Mouse (Mus musculus) kidney, postnatal 25 days (tissue): ENCODE data around the gene Wdr89.
"Not testable (repeated sequence)": the region's sequence is repeated elsewhere in the genome, so short reads cannot be mapped to it uniquely, and the experiment has no call there.

Experiments used
- DNase-seq, 2 experiments: peaks; one replicate each; pipeline ENCODE4 v3.0.0; 2021; ENCODE audit warnings: mixed read lengths in 2 of 2

The Wdr89 gene

GRCm38 (mm10) chr12:75669258-75670106 is at the start of gene Wdr89:
TSS of gene Wdr89 (minus strand) at chr12:75669537.
- DNase-seq = peak; percentile 100

GRCm38 (mm10) chr12:75713596-75713995 is 44.3 kb upstream of the Wdr89 start:
- no peak for DNase-seq

- not testable (repeated sequence) for DNase-seq
Measured at GRCm38 (mm10) chr12:75712905-75713304, 43.6 kb upstream of the Wdr89 start.

- no peak for DNase-seq
Measured at GRCm38 (mm10) chr12:75710596-75711376, 41.4 kb upstream of the Wdr89 start.

- no peak for DNase-seq
Measured at GRCm38 (mm10) chr12:75709506-75709905, 40.2 kb upstream of the Wdr89 start.

- peak; percentile 58 to 81 for DNase-seq
Measured at GRCm38 (mm10) chr12:75706670-75707069, 37.3 kb upstream of the Wdr89 start.

GRCm38 (mm10) chr12:75702739-75703122 is 33.4 kb upstream of the Wdr89 start:
- no peak for DNase-seq

- DNase-seq = peak in 1 of 2 experiments; percentile 44
Measured at GRCm38 (mm10) chr12:75702084-75702738, 32.9 kb upstream of the Wdr89 start.

- DNase-seq = peak; percentile 74 to 81
Measured at GRCm38 (mm10) chr12:75701173-75702083, 32.1 kb upstream of the Wdr89 start.

GRCm38 (mm10) chr12:75698692-75699091 is 29.4 kb upstream of the Wdr89 start:
- DNase-seq = no peak

GRCm38 (mm10) chr12:75695845-75696244 is 26.5 kb upstream of the Wdr89 start:
- not testable (repeated sequence) for DNase-seq

GRCm38 (mm10) chr12:75689003-75689402 is 19.7 kb upstream of the Wdr89 start:
- DNase-seq = no peak

GRCm38 (mm10) chr12:75687314-75687713 is 18.0 kb upstream of the Wdr89 start:
- no peak for DNase-seq

- not testable (repeated sequence) for DNase-seq
Measured at GRCm38 (mm10) chr12:75684026-75684425, 14.7 kb upstream of the Wdr89 start.

GRCm38 (mm10) chr12:75683598-75683997 is 14.3 kb upstream of the Wdr89 start:
- DNase-seq = peak; percentile 49 to 67

GRCm38 (mm10) chr12:75682842-75683241 is 13.5 kb upstream of the Wdr89 start:
- DNase-seq = no peak

GRCm38 (mm10) chr12:75681101-75681500 is 11.8 kb upstream of the Wdr89 start:
- DNase-seq = no peak

GRCm38 (mm10) chr12:75678393-75678792 is 9.1 kb upstream of the Wdr89 start:
- DNase-seq = no peak

- no peak for DNase-seq
Measured at GRCm38 (mm10) chr12:75672630-75673029, 3.3 kb upstream of the Wdr89 start.

GRCm38 (mm10) chr12:75671759-75672315 is 2.5 kb upstream of the Wdr89 start:
- DNase-seq = peak; percentile 32 to 55

- no peak for DNase-seq
Measured at GRCm38 (mm10) chr12:75670611-75671010, 1.3 kb upstream of the Wdr89 start.

- no peak for DNase-seq
Measured at GRCm38 (mm10) chr12:75668916-75669257, 450 bp downstream of the Wdr89 start.
